Mouse (Mus musculus): Measurements from ENCODE around the gene Cdkal1.

- no peak for TF ChIP-seq MAFK (IDR thresholded peaks at IDR 0.05; ENCODE audit: insufficient read depth, low read depth, low read length)
- no peak for TF ChIP-seq CHD2 (IDR thresholded peaks at IDR 0.05; ENCODE audit: low read depth, low read length)
- no peak for TF ChIP-seq ZC3H11A (IDR thresholded peaks at IDR 0.05; ENCODE audit: borderline replicate concordance, low read depth, low read length)
- no peak for TF ChIP-seq HCFC1 (IDR thresholded peaks at IDR 0.05; ENCODE audit: borderline replicate concordance, insufficient read depth, low read length)
- no peak for TF ChIP-seq ZNF384 (IDR thresholded peaks at IDR 0.05; ENCODE audit: low read depth, low read length)
These were observed 157.0 kb downstream of the Cdkal1 start for GRCm38 (mm10) chr13:29698307-29698985.

All from ES-E14 (cell line).